Mouse (Mus musculus): Measurements from ENCODE around the gene Olfr791. TPM values are rescaled to one million over a fixed set of nuclear protein-coding genes. Genes with fewer than 3 reads are reported as not detected.

Olfr791 gene
- not detected in 2 replicates for polyA plus RNA-seq (2014; fragmentation: Nextera tagmentation; extraction: Ambion mirVana)

- Histone ChIP-seq H3K4me1 (ENCODE audit: control insufficient read depth, insufficient read depth, low read length) (no peaks in the 10 kb centered on the region), H3K4me3 (ENCODE audit: low read depth, low read length) (no peak within 1 kb of the TSS), H3K27me3 (ENCODE audit: control insufficient read depth, insufficient read depth, low read length) (no peaks in the 10 kb centered on the region), H3K9ac (replicated peaks; ENCODE audit: low read depth, low read length) (no peak within 1 kb of the TSS), H3K36me3 (ENCODE audit: control insufficient read depth, insufficient read depth, low read length) (no peaks in the 10 kb centered on the region), H3K4me2 (replicated peaks; ENCODE audit: low read depth, low read length) (no peak within 1 kb of the TSS), H3K27ac (ENCODE audit: low read length) (no peak within 1 kb of the TSS), H3K9me3 (ENCODE audit: control insufficient read depth, low read depth, low read length) (no peaks in the 10 kb centered on the region)
- WGBS, result 67% methylated on average over 3 of the region's 3 CpGs
- no peak for ATAC-seq (ENCODE audit: insufficient number of reproducible peaks, insufficient read depth, low FRiP score, low read depth)
Observed at GRCm38 (mm10) chr10:129521492-129521891, at the start of gene Olfr791. TSS of gene Olfr791 (plus strand) at chr10:129521792.

- Histone ChIP-seq H3K9ac (replicated peaks; ENCODE audit: low read depth, low read length) (no peak overlapping the region), H3K4me1 (ENCODE audit: control insufficient read depth, insufficient read depth, low read length) (no peaks in the 10 kb centered on the region), H3K27me3 (ENCODE audit: control insufficient read depth, insufficient read depth, low read length) (no peaks in the 10 kb centered on the region), H3K27ac (ENCODE audit: low read length) (no peak overlapping the region), H3K4me2 (replicated peaks; ENCODE audit: low read depth, low read length) (no peak overlapping the region), H3K9me3 (ENCODE audit: control insufficient read depth, low read depth, low read length) (no peaks in the 10 kb centered on the region), H3K4me3 (ENCODE audit: low read depth, low read length) (no peak overlapping the region), H3K36me3 (ENCODE audit: control insufficient read depth, insufficient read depth, low read length) (no peaks in the 10 kb centered on the region)
- 66% methylated on average over 2 of the region's 2 CpGs for WGBS
- ATAC-seq (ENCODE audit: insufficient number of reproducible peaks, insufficient read depth, low FRiP score, low read depth), result no peak
Observed at GRCm38 (mm10) chr10:129473256-129473655, 48.3 kb upstream of the Olfr791 start.

- H3K27me3 ChIP-seq (ENCODE audit: control insufficient read depth, insufficient read depth, low read length), result no peaks in the 10 kb centered on the region
- H3K4me3 ChIP-seq (ENCODE audit: low read depth, low read length), result no peak overlapping the region
- H3K4me1 ChIP-seq (ENCODE audit: control insufficient read depth, insufficient read depth, low read length), result no peaks in the 10 kb centered on the region
- H3K27ac ChIP-seq (ENCODE audit: low read length), result no peak overlapping the region
- ATAC-seq (ENCODE audit: insufficient number of reproducible peaks, insufficient read depth, low FRiP score, low read depth), result no peak
- H3K9ac ChIP-seq (replicated peaks; ENCODE audit: low read depth, low read length), result no peak overlapping the region
- H3K36me3 ChIP-seq (ENCODE audit: control insufficient read depth, insufficient read depth, low read length), result no peaks in the 10 kb centered on the region
- no peaks in the 10 kb centered on the region for H3K9me3 ChIP-seq (ENCODE audit: control insufficient read depth, low read depth, low read length)
- no peak overlapping the region for H3K4me2 ChIP-seq (replicated peaks; ENCODE audit: low read depth, low read length)
Observed at GRCm38 (mm10) chr10:129473723-129474122, 47.9 kb upstream of the Olfr791 start.

- Histone ChIP-seq H3K27me3 (ENCODE audit: control insufficient read depth, insufficient read depth, low read length) (no peaks in the 10 kb centered on the region), H3K9me3 (ENCODE audit: control insufficient read depth, low read depth, low read length) (no peaks in the 10 kb centered on the region), H3K4me2 (replicated peaks; ENCODE audit: low read depth, low read length) (no peak within 1 kb of the TSS), H3K9ac (replicated peaks; ENCODE audit: low read depth, low read length) (no peak within 1 kb of the TSS), H3K4me1 (ENCODE audit: control insufficient read depth, insufficient read depth, low read length) (no peaks in the 10 kb centered on the region), H3K27ac (ENCODE audit: low read length) (no peak within 1 kb of the TSS), H3K36me3 (ENCODE audit: control insufficient read depth, insufficient read depth, low read length) (no peaks in the 10 kb centered on the region), H3K4me3 (ENCODE audit: low read depth, low read length) (no peak within 1 kb of the TSS)
- no peak for ATAC-seq (ENCODE audit: insufficient number of reproducible peaks, insufficient read depth, low FRiP score, low read depth)
- 47% methylated on average over 2 of the region's 2 CpGs for WGBS
Observed at GRCm38 (mm10) chr10:129484452-129484851, 37.1 kb upstream of the Olfr791 start, which contains the start of gene Olfr789. TSS of gene Olfr789 (plus strand) at chr10:129484752.

- Histone ChIP-seq H3K27ac (ENCODE audit: low read length) (no peak overlapping the region), H3K27me3 (ENCODE audit: control insufficient read depth, insufficient read depth, low read length) (no peaks in the 10 kb centered on the region), H3K4me3 (ENCODE audit: low read depth, low read length) (no peak overlapping the region), H3K9me3 (ENCODE audit: control insufficient read depth, low read depth, low read length) (no peaks in the 10 kb centered on the region), H3K4me2 (replicated peaks; ENCODE audit: low read depth, low read length) (no peak overlapping the region), H3K36me3 (ENCODE audit: control insufficient read depth, insufficient read depth, low read length) (no peaks in the 10 kb centered on the region), H3K9ac (replicated peaks; ENCODE audit: low read depth, low read length) (no peak overlapping the region), H3K4me1 (ENCODE audit: control insufficient read depth, insufficient read depth, low read length) (no peaks in the 10 kb centered on the region)
- 73% methylated on average over 2 of the region's 2 CpGs for WGBS
- no peak for ATAC-seq (ENCODE audit: insufficient number of reproducible peaks, insufficient read depth, low FRiP score, low read depth)
Observed at GRCm38 (mm10) chr10:129490101-129490500, 31.5 kb upstream of the Olfr791 start.

GRCm38 (mm10) chr10:129498192-129498591 lies 23.4 kb upstream of the Olfr791 start, which contains the start of gene Olfr790:
TSS of gene Olfr790 (plus strand) at chr10:129498492.
- H3K9ac ChIP-seq (replicated peaks; ENCODE audit: low read depth, low read length), result no peak within 1 kb of the TSS

GRCm38 (mm10) chr10:129538862-129539261 lies 17.3 kb downstream of the Olfr791 start, which contains the start of gene Olfr792:
TSS of gene Olfr792 (plus strand) at chr10:129539162.
- ATAC-seq (ENCODE audit: insufficient number of reproducible peaks, insufficient read depth, low FRiP score, low read depth), result no peak
- Histone ChIP-seq H3K27me3 (ENCODE audit: control insufficient read depth, insufficient read depth, low read length) (no peaks in the 10 kb centered on the region), H3K4me2 (replicated peaks; ENCODE audit: low read depth, low read length) (no peak within 1 kb of the TSS), H3K36me3 (ENCODE audit: control insufficient read depth, insufficient read depth, low read length) (no peaks in the 10 kb centered on the region), H3K9me3 (ENCODE audit: control insufficient read depth, low read depth, low read length) (no peaks in the 10 kb centered on the region), H3K27ac (ENCODE audit: low read length) (no peak within 1 kb of the TSS), H3K4me3 (ENCODE audit: low read depth, low read length) (no peak within 1 kb of the TSS), H3K4me1 (ENCODE audit: control insufficient read depth, insufficient read depth, low read length) (no peaks in the 10 kb centered on the region), H3K9ac (replicated peaks; ENCODE audit: low read depth, low read length) (no peak within 1 kb of the TSS)
- 76% methylated on average over 1 of the region's 1 CpGs for WGBS

More at GRCm38 (mm10) chr10:129498192-129498591, 23.4 kb upstream of the Olfr791 start, which contains the start of gene Olfr790:
- no peak within 1 kb of the TSS for H3K4me3 ChIP-seq (ENCODE audit: low read depth, low read length)
- H3K9me3 ChIP-seq (ENCODE audit: control insufficient read depth, low read depth, low read length), result no peaks in the 10 kb centered on the region
- H3K4me2 ChIP-seq (replicated peaks; ENCODE audit: low read depth, low read length), result no peak within 1 kb of the TSS
- no peaks in the 10 kb centered on the region for H3K4me1 ChIP-seq (ENCODE audit: control insufficient read depth, insufficient read depth, low read length)
- no peak for ATAC-seq (ENCODE audit: insufficient number of reproducible peaks, insufficient read depth, low FRiP score, low read depth)
- no peak within 1 kb of the TSS for H3K27ac ChIP-seq (ENCODE audit: low read length)
- H3K36me3 ChIP-seq (ENCODE audit: control insufficient read depth, insufficient read depth, low read length), result no peaks in the 10 kb centered on the region
- no peaks in the 10 kb centered on the region for H3K27me3 ChIP-seq (ENCODE audit: control insufficient read depth, insufficient read depth, low read length)

- H3K9me3 ChIP-seq (ENCODE audit: control insufficient read depth, low read depth, low read length), result no peaks in the 10 kb centered on the region; the same call in 1 of the 2 replicates
- no peaks in the 10 kb centered on the region for H3K27me3 ChIP-seq (ENCODE audit: control insufficient read depth, insufficient read depth, low read length)
- H3K4me1 ChIP-seq (ENCODE audit: control insufficient read depth, insufficient read depth, low read length), result no peaks in the 10 kb centered on the region
- no peak overlapping the region for H3K9ac ChIP-seq (replicated peaks; ENCODE audit: low read depth, low read length)
- H3K4me3 ChIP-seq (ENCODE audit: low read depth, low read length), result no peak overlapping the region
- H3K36me3 ChIP-seq (ENCODE audit: control insufficient read depth, insufficient read depth, low read length), result no peaks in the 10 kb centered on the region
- 54% methylated on average over 1 of the region's 1 CpGs for WGBS
- no peak overlapping the region for H3K27ac ChIP-seq (ENCODE audit: low read length)
- no peak for ATAC-seq (ENCODE audit: insufficient number of reproducible peaks, insufficient read depth, low FRiP score, low read depth)
- H3K4me2 ChIP-seq (replicated peaks; ENCODE audit: low read depth, low read length), result no peak overlapping the region
Observed at GRCm38 (mm10) chr10:129549354-129549753, 27.8 kb downstream of the Olfr791 start.

GRCm38 (mm10) chr10:129567355-129567754 lies 45.8 kb downstream of the Olfr791 start, which contains the start of gene Olfr794:
TSS of gene Olfr794 (plus strand) at chr10:129567655.
- H3K4me3 ChIP-seq (ENCODE audit: low read depth, low read length), result no peak within 1 kb of the TSS
- 63% methylated on average over 2 of the region's 2 CpGs for WGBS
- no peak within 1 kb of the TSS for H3K27ac ChIP-seq (ENCODE audit: low read length)
- no peaks in the 10 kb centered on the region for H3K27me3 ChIP-seq (ENCODE audit: control insufficient read depth, insufficient read depth, low read length)
- no peak within 1 kb of the TSS for H3K4me2 ChIP-seq (replicated peaks; ENCODE audit: low read depth, low read length)
- H3K9ac ChIP-seq (replicated peaks; ENCODE audit: low read depth, low read length), result no peak within 1 kb of the TSS
- H3K9me3 ChIP-seq (ENCODE audit: control insufficient read depth, low read depth, low read length), result no peaks in the 10 kb centered on the region
- H3K4me1 ChIP-seq (ENCODE audit: control insufficient read depth, insufficient read depth, low read length), result no peaks in the 10 kb centered on the region
- no peaks in the 10 kb centered on the region for H3K36me3 ChIP-seq (ENCODE audit: control insufficient read depth, insufficient read depth, low read length)
- ATAC-seq (ENCODE audit: insufficient number of reproducible peaks, insufficient read depth, low FRiP score, low read depth), result no peak

All from stomach, embryonic 14.5 days (tissue).